Mouse (Mus musculus) liver, embryonic 14.5 days (tissue): ENCODE results near the gene Tmem108. TPM values are rescaled to one million over a fixed set of nuclear protein-coding genes. Genes with fewer than 3 reads are reported as not detected.

ENCODE experiments used
- ATAC-seq: fragments of 200-750 bp; cut with Nextera tagmentation; 2 replicates; pipeline ENCODE4 v1.8.0; 2017; ENCODE audit warnings: moderate number of reproducible peaks, mild to moderate bottlenecking, moderate library complexity; ENCODE audit not compliant: insufficient read depth
- DNase-seq, 3 experiments: peaks; one replicate each; pipeline ENCODE4 v3.0.0-alpha.2; 2012 to 2013; ENCODE audit warnings: low read depth in 3 of 3, low spot score in 3 of 3
- H3K27ac ChIP-seq: fragments of 300-500 bp; sonication (generic); 2 replicates; pipeline ENCODE4 v1.5.1; 2014; ENCODE audit warnings: moderate library complexity, mild to moderate bottlenecking, control low read depth, inconsistent platforms
- H3K27me3 ChIP-seq: fragments of 300-500 bp; sonication (generic); 2 replicates; pipeline ENCODE4 v1.6.1; 2014; ENCODE audit warnings: mild to moderate bottlenecking, low read length, moderate library complexity; ENCODE audit not compliant: control insufficient read depth, insufficient read depth
- H3K36me3 ChIP-seq: fragments of 300-500 bp; sonication (generic); replicated peaks from 2 replicates; pipeline ENCODE4 v1.6.1; 2014; ENCODE audit warnings: low read depth; ENCODE audit not compliant: control insufficient read depth, insufficient read depth
- H3K4me1 ChIP-seq, 2 experiments: fragments of 200-500 bp in 1 of 2; fragments of 300-500 bp in 1 of 2; sonication (generic) in 1 of 2; replicated peaks; 2 replicates each; pipeline ENCODE4 v1.6.1; 2012 to 2014; ENCODE audit warnings: antibody characterized with exemption in 1 of 2, inconsistent platforms in 1 of 2, low read length in 1 of 2; ENCODE audit not compliant: control insufficient read depth in 2 of 2, insufficient read depth in 2 of 2
- H3K4me2 ChIP-seq: fragments of 300-500 bp; sonication (generic); 2 replicates; pipeline ENCODE4 v1.6.1; 2014; ENCODE audit warnings: low read depth, mild to moderate bottlenecking, control low read depth, moderate library complexity
- H3K4me3 ChIP-seq, 2 experiments: fragments of 200-500 bp in 1 of 2; fragments of 300-500 bp in 1 of 2; sonication (generic) in 1 of 2; 2 replicates each; pipeline ENCODE4 v1.5.1; 2012 to 2014; ENCODE audit warnings: low read depth in 2 of 2, low read length in 2 of 2, mild to moderate bottlenecking in 2 of 2, control low read depth in 1 of 2, inconsistent platforms in 1 of 2, moderate library complexity in 1 of 2; ENCODE audit not compliant: insufficient read depth in 1 of 2
- H3K9ac ChIP-seq: fragments of 300-500 bp; sonication (generic); replicated peaks from 2 replicates; pipeline ENCODE4 v1.6.1; 2014; ENCODE audit warnings: mild to moderate bottlenecking, control low read depth, moderate library complexity
- H3K9me3 ChIP-seq: fragments of 300-500 bp; sonication (generic); 2 replicates; pipeline ENCODE4 v1.6.1; 2016; ENCODE audit warnings: low read length, mixed read lengths; ENCODE audit not compliant: control insufficient read depth
- CTCF ChIP-seq: IDR thresholded peaks from 2 replicates; pipeline ENCODE4 v1.5.1; 2016; ENCODE audit warnings: antibody characterized with exemption, low read depth, control low read depth
- EP300 ChIP-seq: IDR thresholded peaks from 2 replicates; pipeline ENCODE4 v1.6.1; 2016; ENCODE audit warnings: antibody characterized with exemption, low read depth
- WGBS: fragments of 180-500 bp; shearing (Covaris S2); extraction: QIAGEN DNeasy Blood & Tissue Kit; methylation state at CpG from one replicate; pipeline ENCODE4 v1.1.7; 2014; ENCODE audit not compliant: insufficient replicate concordance; 5-methylcytosine and 5-hydroxymethylcytosine counted together
- polyA plus RNA-seq, 2 experiments: library from polyadenylated mRNA; depleted of rRNA in 1 of 2; stranded (reverse) in 1 of 2; unstranded in 1 of 2; fragments of >200 nt; fragmentation: Nextera tagmentation in 1 of 2; extraction: Ambion mirVana in 1 of 2; gene quantifications; 2 replicates each; pipeline versions ENCODE4 v1.2.1 to v1.2.3; 2012 to 2014

Gene Tmem108
- polyA plus RNA-seq, 2 experiments, result 0.51 to 1.0 TPM

- Histone ChIP-seq H3K4me1 (0 out of 4 replicates have a peak, but pooled peaks cover 0 to 2% of the 10 kb centered on the region in 2 experiments), H3K27ac (no peak overlapping the region), H3K4me2 (no peak overlapping the region), H3K9me3 (no peaks in the 10 kb centered on the region), H3K4me3 (no peak overlapping the region), H3K9ac (no peak overlapping the region), H3K36me3 (no peaks in the 10 kb centered on the region), H3K27me3 (no peaks in the 10 kb centered on the region)
- TF ChIP-seq EP300, result no peak
- TF ChIP-seq CTCF, result no peak
- 45% methylated on average over 4 of the region's 4 CpGs for WGBS
- ATAC-seq, result no peak
- DNase-seq, result no peak
Measured at GRCm38 (mm10) chr9:103681741-103682330, 79.8 kb downstream of the Tmem108 start.

DNA sequence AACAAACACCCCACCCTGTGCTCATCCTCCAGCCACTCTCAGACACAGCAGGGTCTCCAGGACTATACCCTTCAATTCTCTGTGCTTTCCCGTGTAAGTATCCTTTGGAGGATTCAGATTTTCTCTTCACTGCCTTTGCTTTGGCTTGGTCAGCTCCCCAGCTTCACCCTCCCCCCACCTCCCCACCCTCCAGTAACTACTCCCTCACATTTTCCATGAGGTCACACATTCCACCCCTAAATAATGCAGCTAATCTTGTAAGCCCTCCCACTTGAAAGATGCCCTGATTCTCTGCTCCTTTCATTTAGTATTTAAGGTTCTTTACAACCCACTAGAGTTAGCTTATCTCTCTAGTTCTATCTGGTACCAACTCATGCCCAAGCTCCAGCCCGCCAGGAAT, 82.4 kb downstream of the Tmem108 start:
- Histone ChIP-seq H3K4me2 (no peak overlapping the region), H3K27me3 (no peaks in the 10 kb centered on the region), H3K4me1 (no peaks in the 10 kb centered on the region), H3K36me3 (no peaks in the 10 kb centered on the region), H3K27ac (no peak overlapping the region), H3K9me3 (no peaks in the 10 kb centered on the region), H3K4me3 (no peak overlapping the region), H3K9ac (no peak overlapping the region)
- ATAC-seq (no peak), DNase-seq (no peak)
- WGBS, result 21% methylated on average over 2 of the region's 2 CpGs
- no peak for TF ChIP-seq EP300
- TF ChIP-seq CTCF, result no peak

- H3K27ac ChIP-seq, result no peak overlapping the region
- DNase-seq (no peak), ATAC-seq (no peak)
- no peaks in the 10 kb centered on the region for H3K36me3 ChIP-seq
- no peak overlapping the region for H3K4me3 ChIP-seq
- no peaks in the 10 kb centered on the region for H3K9me3 ChIP-seq
- no peaks in the 10 kb centered on the region for H3K27me3 ChIP-seq
- H3K4me2 ChIP-seq, result no peak overlapping the region
- H3K9ac ChIP-seq, result no peak overlapping the region
- H3K4me1 ChIP-seq, result no peaks in the 10 kb centered on the region
- 52% methylated on average over 7 of the region's 7 CpGs for whole genome bisulfite sequencing
- TF ChIP-seq EP300 (no peak), CTCF (no peak)
Measured at GRCm38 (mm10) chr9:103678531-103679060, 83.0 kb downstream of the Tmem108 start.

- ATAC-seq, result no peak
- 49% methylated on average over 5 of the region's 5 CpGs for WGBS
Measured at GRCm38 (mm10) chr9:103677811-103678210, 83.8 kb downstream of the Tmem108 start.

GRCm38 (mm10) chr9:103675721-103676480, 85.7 kb downstream of the Tmem108 start:
- no peaks in the 10 kb centered on the region for H3K27me3 ChIP-seq
- no peak for TF ChIP-seq EP300
- no peak for TF ChIP-seq CTCF
- H3K4me1 ChIP-seq, result no peaks in the 10 kb centered on the region
- no peak overlapping the region for H3K4me2 ChIP-seq
- no peaks in the 10 kb centered on the region for H3K9me3 ChIP-seq
- ATAC-seq, result no peak
- no peak for DNase-seq
- 70% methylated on average over 13 of the region's 13 CpGs for WGBS
- no peak overlapping the region for H3K9ac ChIP-seq
- no peak overlapping the region for H3K4me3 ChIP-seq
- no peaks in the 10 kb centered on the region for H3K36me3 ChIP-seq
- no peak overlapping the region for H3K27ac ChIP-seq

More at GRCm38 (mm10) chr9:103677811-103678210, 83.8 kb downstream of the Tmem108 start:
- Histone ChIP-seq H3K4me3 (no peak overlapping the region), H3K4me2 (no peak overlapping the region), H3K36me3 (no peaks in the 10 kb centered on the region), H3K9ac (no peak overlapping the region), H3K9me3 (no peaks in the 10 kb centered on the region), H3K4me1 (no peaks in the 10 kb centered on the region), H3K27me3 (no peaks in the 10 kb centered on the region), H3K27ac (no peak overlapping the region)
- TF ChIP-seq CTCF, result no peak
- no peak for TF ChIP-seq EP300
- DNase-seq, result no peak
